Mouse (Mus musculus) CH12.LX (cell line): ENCODE measurements at regions not wholly inside any gene's neighbourhood (a gene's known extent, or its start where the extent isn't known, plus 50 kb on each side); places are given as distances from the start of the nearest gene placed in this dataset.
A peak's percentile ranks its signal among the peaks of the same experiment; 100 is the strongest.

Experiments
- DNase-seq: peaks from one replicate; pipeline ENCODE4 v3.0.0-alpha.2; 2013; ENCODE audit errors: extremely low read depth
- H3K27ac ChIP-seq: 2 replicates; pipeline ENCODE4 v1.5.1; 2012; ENCODE audit warnings: low read depth, mild to moderate bottlenecking, control low read depth, moderate library complexity; ENCODE audit not compliant: insufficient read depth
- H3K27me3 ChIP-seq: replicated peaks from 2 replicates; pipeline ENCODE3; 2012; ENCODE audit warnings: inconsistent platforms
- H3K36me3 ChIP-seq, 2 experiments: replicated peaks in 1 of 2; 2 replicates each; pipeline versions ENCODE3 to v1.6.1; 2012; ENCODE audit warnings: inconsistent platforms in 1 of 2, low read length in 1 of 2, mild to moderate bottlenecking in 1 of 2, mixed read lengths in 1 of 2, moderate library complexity in 1 of 2; ENCODE audit not compliant: control insufficient read depth in 1 of 2, insufficient read depth in 1 of 2
- H3K4me1 ChIP-seq, 2 experiments: 2 replicates each; pipeline ENCODE4 v1.6.1; 2012; ENCODE audit warnings: inconsistent platforms in 1 of 2, moderate library complexity in 1 of 2; ENCODE audit not compliant: insufficient read depth in 2 of 2, control insufficient read depth in 1 of 2
- H3K4me2 ChIP-seq: 2 replicates; pipeline ENCODE4 v1.6.1; 2012; ENCODE audit warnings: low read depth, mild to moderate bottlenecking, control low read depth; ENCODE audit not compliant: poor library complexity, insufficient read depth, severe bottlenecking
- H3K4me3 ChIP-seq, 3 experiments: fragments of 150-350 bp in 1 of 3; sonication (generic) in 1 of 3; replicated peaks in 1 of 3; 2 replicates each; pipeline versions ENCODE3 to v1.5.1; 2011 to 2012; ENCODE audit warnings: low read depth in 2 of 3, low read length in 2 of 3, mild to moderate bottlenecking in 2 of 3, moderate library complexity in 2 of 3, control low read depth in 1 of 3, improper control_type of control experiment in 1 of 3, inconsistent platforms in 1 of 3, mixed read lengths in 1 of 3; ENCODE audit not compliant: poor library complexity in 1 of 3
- H3K79me2 ChIP-seq: replicated peaks from 2 replicates; pipeline ENCODE4 v1.6.1; 2012; ENCODE audit warnings: mild to moderate bottlenecking, moderate library complexity; ENCODE audit not compliant: control insufficient read depth, poor library complexity, insufficient read depth, severe bottlenecking; ENCODE audit errors: extremely low read depth
- H3K9ac ChIP-seq: 2 replicates; pipeline ENCODE4 v1.6.1; 2012; ENCODE audit warnings: low read depth, mild to moderate bottlenecking, control low read depth, moderate library complexity; ENCODE audit not compliant: insufficient read depth
- H3K9me3 ChIP-seq: replicated peaks from 2 replicates; pipeline ENCODE3; 2012; ENCODE audit warnings: low read length, inconsistent platforms, mixed read lengths
- BHLHE40 ChIP-seq: IDR thresholded peaks from 2 replicates; pipeline ENCODE4 v1.6.1; 2011; ENCODE audit warnings: mild to moderate bottlenecking, low read depth, low read length, improper control_type of control experiment
- CHD2 ChIP-seq: IDR thresholded peaks from 2 replicates; pipeline ENCODE4 v1.6.1; 2011; ENCODE audit warnings: low read length, improper control_type of control experiment
- CTCF ChIP-seq, 2 experiments: IDR thresholded peaks in 1 of 2; conservative IDR thresholded peaks in 1 of 2; 2 replicates each; pipeline ENCODE4 v1.5.1; 2011 to 2012; ENCODE audit warnings: low read depth in 2 of 2, low read length in 2 of 2, improper control_type of control experiment in 1 of 2, inconsistent platforms in 1 of 2, mild to moderate bottlenecking in 1 of 2, moderate library complexity in 1 of 2
- E2F4 ChIP-seq: IDR thresholded peaks from 2 replicates; pipeline ENCODE4 v1.6.1; 2011; ENCODE audit warnings: low read depth, low read length, improper control_type of control experiment; ENCODE audit not compliant: insufficient replicate concordance
- ELF1 ChIP-seq: IDR thresholded peaks from 2 replicates; pipeline ENCODE4 v1.6.1; 2014; ENCODE audit warnings: low read depth, mild to moderate bottlenecking, inconsistent platforms, low read length, improper control_type of control experiment
- EP300 ChIP-seq: IDR thresholded peaks from 2 replicates; pipeline ENCODE4 v1.6.1; 2011; ENCODE audit warnings: low read length, improper control_type of control experiment
- ETS1 ChIP-seq: conservative IDR thresholded peaks from 2 replicates; pipeline ENCODE4 v1.6.1; 2012; ENCODE audit warnings: low read depth, mild to moderate bottlenecking, inconsistent platforms, low read length, improper control_type of control experiment, moderate library complexity
- GABPA ChIP-seq: IDR thresholded peaks from 2 replicates; pipeline ENCODE4 v1.6.1; 2012; ENCODE audit warnings: low read depth, low read length, improper control_type of control experiment, inconsistent platforms; ENCODE audit not compliant: insufficient replicate concordance
- JUN ChIP-seq: IDR thresholded peaks from 2 replicates; pipeline ENCODE4 v1.6.1; 2011; ENCODE audit warnings: low read depth, mild to moderate bottlenecking, low read length, improper control_type of control experiment, moderate library complexity; ENCODE audit not compliant: insufficient read depth
- MAX ChIP-seq: IDR thresholded peaks from 2 replicates; pipeline ENCODE4 v1.6.1; 2011; ENCODE audit warnings: low read length, improper control_type of control experiment
- MAZ ChIP-seq: IDR thresholded peaks from 2 replicates; pipeline ENCODE4 v1.6.1; 2012; ENCODE audit warnings: low read depth, mild to moderate bottlenecking, inconsistent platforms, low read length, improper control_type of control experiment, moderate library complexity
- MXI1 ChIP-seq: IDR thresholded peaks from 2 replicates; pipeline ENCODE4 v1.6.1; 2011; ENCODE audit warnings: mild to moderate bottlenecking, low read depth, low read length, improper control_type of control experiment
- NELFE ChIP-seq: IDR thresholded peaks from 2 replicates; pipeline ENCODE4 v1.6.1; 2011; ENCODE audit warnings: low read depth, low read length, improper control_type of control experiment
- POLR2A ChIP-seq: IDR thresholded peaks from 2 replicates; pipeline ENCODE4 v1.6.1; 2011; ENCODE audit warnings: low read depth, mild to moderate bottlenecking, improper control_type of control experiment, low read length
- RAD21 ChIP-seq: IDR thresholded peaks from 2 replicates; pipeline ENCODE4 v1.6.1; 2011; ENCODE audit warnings: low read depth, mild to moderate bottlenecking, low read length, improper control_type of control experiment, moderate library complexity
- SIN3A ChIP-seq: IDR thresholded peaks from 2 replicates; pipeline ENCODE4 v1.6.1; 2012; ENCODE audit warnings: low read length, improper control_type of control experiment, inconsistent platforms
- USF1 ChIP-seq: IDR thresholded peaks from 2 replicates; pipeline ENCODE4 v1.6.1; 2014; ENCODE audit warnings: low read depth, mild to moderate bottlenecking, inconsistent platforms, low read length, improper control_type of control experiment
- ZC3H11A ChIP-seq: IDR thresholded peaks from 2 replicates; pipeline ENCODE4 v1.6.1; 2012; ENCODE audit warnings: low read depth, mild to moderate bottlenecking, inconsistent platforms, low read length, improper control_type of control experiment
- ZNF384 ChIP-seq: IDR thresholded peaks from 2 replicates; pipeline ENCODE4 v1.6.1; 2012; ENCODE audit warnings: low read depth, low read length, improper control_type of control experiment, inconsistent platforms
- dilution Hi-C: fragments of 300-500 bp; cut with MboI; formaldehyde crosslinking; loops from 2 replicates; pipeline ENCODE4 v1.14.3; 2020; ENCODE audit warnings: low sequenced_read_pairs; ENCODE audit not compliant: extremely low pct_unique_long_range_greater_than_20kb, extremely low pct_ligation_motif_present
- in situ Hi-C: fragments of 300-500 bp; cut with MboI; formaldehyde crosslinking; loops from 3 replicates; pipeline ENCODE4 v1.14.3; 2019; ENCODE audit warnings: low sequenced_read_pairs, low pct_ligation_motif_present, low pct_unique_long_range_greater_than_20kb, mixed read lengths

GRCm38 (mm10) chr10:83857794-83858442, 135.3 kb downstream of the 1500009L16Rik start:
- TF ChIP-seq RAD21 (no peak), EP300 (peak; percentile 25; the same call in 1 of the 2 replicates)
- no peaks in the 10 kb centered on the region for H3K9me3 ChIP-seq
- H3K36me3 ChIP-seq: no peaks in the 10 kb centered on the region
- in situ Hi-C loops: no loop called here
- H3K79me2 ChIP-seq: no peaks in the 10 kb centered on the region
- peaks cover 2 to 25% of the 10 kb centered on the region in 2 experiments; a peak in 2 of 4 replicates for H3K4me1 ChIP-seq
- H3K9ac ChIP-seq: no peak overlapping the region
- DNase-seq: peak; percentile 52
- H3K27me3 ChIP-seq: no peaks in the 10 kb centered on the region
- H3K4me3 ChIP-seq: no peak overlapping the region
- peak overlapping the region; percentile 10; the same call in 1 of the 2 replicates for H3K4me2 ChIP-seq
- dilution Hi-C loops: no loop called here
- H3K27ac ChIP-seq: no peak overlapping the region

- Histone ChIP-seq H3K4me1 (peaks cover 2 to 25% of the 10 kb centered on the region in 2 experiments; a peak in 2 of 4 replicates), H3K4me3 (no peak overlapping the region), H3K36me3 (no peaks in the 10 kb centered on the region), H3K4me2 (no peak overlapping the region), H3K9me3 (no peaks in the 10 kb centered on the region), H3K79me2 (no peaks in the 10 kb centered on the region), H3K27me3 (no peaks in the 10 kb centered on the region), H3K27ac (no peak overlapping the region), H3K9ac (no peak overlapping the region)
- in situ Hi-C loops (no loop called here), dilution Hi-C loops (no loop called here)
- no peak for DNase-seq
- TF ChIP-seq BHLHE40: no peak
- TF ChIP-seq MXI1: no peak
- no peak for TF ChIP-seq CHD2
- no peak for TF ChIP-seq POLR2A
Measured at GRCm38 (mm10) chr10:83858689-83859088, 136.0 kb downstream of the 1500009L16Rik start.

- H3K36me3 ChIP-seq: no peaks in the 10 kb centered on the region
- no peak overlapping the region for H3K9ac ChIP-seq
- H3K4me2 ChIP-seq: 0 out of 2 replicates have a peak overlapping the region, but pooled peaks have one; percentile 26
- in situ Hi-C loops (no loop called here), dilution Hi-C loops (no loop called here)
- TF ChIP-seq USF1 (no peak), MAX (no peak), MXI1 (no peak), JUN (no peak), BHLHE40 (no peak), RAD21 (no peak), MAZ (no peak), E2F4 (no peak), ZC3H11A (no peak), SIN3A (no peak), ZNF384 (no peak), NELFE (no peak), ELF1 (no peak), CTCF (conservative IDR thresholded peaks at IDR 0.05 in 1 of 2, IDR thresholded peaks at IDR 0.05 in 1 of 2; ENCODE audit: low read depth in 2 of 2, low read length in 2 of 2) (no peak), GABPA (no peak), POLR2A (no peak), ETS1 (no peak)
- H3K79me2 ChIP-seq: no peaks in the 10 kb centered on the region
- no peak overlapping the region for H3K27ac ChIP-seq
- DNase-seq: no peak
- no peak overlapping the region for H3K4me3 ChIP-seq
- peaks cover 5% of the 10 kb centered on the region for H3K9me3 ChIP-seq
- peaks cover 2 to 25% of the 10 kb centered on the region in 2 experiments; a peak in 2 of 4 replicates for H3K4me1 ChIP-seq
- no peaks in the 10 kb centered on the region for H3K27me3 ChIP-seq
Measured at GRCm38 (mm10) chr10:83859633-83860032, 137.0 kb downstream of the 1500009L16Rik start.
